Mouse (Mus musculus): ENCODE data around the gene Rnf40.

GRCm38 (mm10) chr7:127636963-127637362 is 48.4 kb downstream of the Rnf40 start:
- TF ChIP-seq CTCF (IDR thresholded peaks at IDR 0.05; ENCODE audit: low read depth) = no peak
- no peak for TF ChIP-seq EP300 (IDR thresholded peaks at IDR 0.05; ENCODE audit: low read depth)

All from liver, postnatal 0 days (tissue).